Mouse (Mus musculus) C2C12 (cell line): ENCODE data around the gene C1qtnf6. TPM values are rescaled to one million over a fixed set of nuclear protein-coding genes. Genes with fewer than 3 reads are reported as not detected.
A peak's percentile ranks its signal among the peaks of the same experiment; 100 is the strongest.

Experiments
- H3K27me3 ChIP-seq: one replicate; pipeline ENCODE4 v1.6.1; 2011; ENCODE audit not compliant: control insufficient read depth, insufficient read depth, insufficient read length
- H3K36me3 ChIP-seq: one replicate; pipeline ENCODE4 v1.6.1; 2011; ENCODE audit not compliant: control insufficient read depth, insufficient read depth
- H3K4me3 ChIP-seq: one replicate; pipeline ENCODE4 v1.5.1; 2011; ENCODE audit warnings: mild to moderate bottlenecking, control low read depth; ENCODE audit not compliant: poor library complexity, insufficient read depth, severe bottlenecking
- H3K79me2 ChIP-seq: one replicate; pipeline ENCODE4 v1.6.1; 2011; ENCODE audit not compliant: control insufficient read depth, insufficient read depth
- H3K79me3 ChIP-seq: one replicate; pipeline ENCODE4 v1.6.1; 2011; ENCODE audit warnings: low read depth, control low read depth
- H3ac ChIP-seq: one replicate; pipeline ENCODE3; 2011; ENCODE audit warnings: low read depth; ENCODE audit not compliant: control insufficient read depth, insufficient read length
- CEBPB ChIP-seq: IDR thresholded peaks from one replicate; pipeline ENCODE4 v1.6.1; 2011; ENCODE audit warnings: low read depth, mild to moderate bottlenecking, control low read depth, moderate library complexity
- CTCF ChIP-seq: IDR thresholded peaks from one replicate; pipeline ENCODE4 v1.5.1; 2011; ENCODE audit not compliant: control insufficient read depth, insufficient read depth, insufficient read length
- FOSL1 ChIP-seq: IDR thresholded peaks from one replicate; pipeline ENCODE4 v1.8.0; 2011; ENCODE audit warnings: mild to moderate bottlenecking, low read length; ENCODE audit not compliant: poor library complexity, insufficient read depth, severe bottlenecking
- MAX ChIP-seq: IDR thresholded peaks from one replicate; pipeline ENCODE4 v1.6.1; 2011; ENCODE audit warnings: mild to moderate bottlenecking, control low read depth
- MYOD1 ChIP-seq: IDR thresholded peaks from one replicate; pipeline ENCODE4 v1.6.1; 2011; ENCODE audit warnings: low read depth; ENCODE audit not compliant: control insufficient read depth, insufficient read length
- MYOG ChIP-seq: IDR thresholded peaks from one replicate; pipeline ENCODE4 v1.6.1; 2011; ENCODE audit not compliant: control insufficient read depth, insufficient read length; ENCODE audit errors: extremely low read depth
- USF1 ChIP-seq: IDR thresholded peaks from one replicate; pipeline ENCODE4 v1.6.1; 2011; ENCODE audit warnings: low read depth, mild to moderate bottlenecking, control low read depth, moderate library complexity
- polyA plus RNA-seq: library from polyadenylated mRNA; unstranded; fragments of >200 nt; fragmentation: generic; extraction: Trizol; gene quantifications from one replicate; pipeline ENCODE4 v1.2.1, GENCODE M21; 2012; ENCODE audit warnings: missing spikeins

The C1qtnf6 gene
- polyA plus RNA-seq, 1 experiment = 17.5 TPM

GRCm38 (mm10) chr15:78514393-78515146, 16.6 kb downstream of the C1qtnf6 start:
- no peaks in the 10 kb centered on the region for H3K79me3 ChIP-seq
- H3K79me2 ChIP-seq = no peaks in the 10 kb centered on the region
- H3K4me3 ChIP-seq = no peak overlapping the region
- no peak overlapping the region for H3ac ChIP-seq
- H3K27me3 ChIP-seq = no peaks in the 10 kb centered on the region
- no peaks in the 10 kb centered on the region for H3K36me3 ChIP-seq
- TF ChIP-seq CEBPB (no peak), USF1 (no peak), CTCF (peak; percentile 55), MAX (no peak), MYOD1 (no peak)

DNA sequence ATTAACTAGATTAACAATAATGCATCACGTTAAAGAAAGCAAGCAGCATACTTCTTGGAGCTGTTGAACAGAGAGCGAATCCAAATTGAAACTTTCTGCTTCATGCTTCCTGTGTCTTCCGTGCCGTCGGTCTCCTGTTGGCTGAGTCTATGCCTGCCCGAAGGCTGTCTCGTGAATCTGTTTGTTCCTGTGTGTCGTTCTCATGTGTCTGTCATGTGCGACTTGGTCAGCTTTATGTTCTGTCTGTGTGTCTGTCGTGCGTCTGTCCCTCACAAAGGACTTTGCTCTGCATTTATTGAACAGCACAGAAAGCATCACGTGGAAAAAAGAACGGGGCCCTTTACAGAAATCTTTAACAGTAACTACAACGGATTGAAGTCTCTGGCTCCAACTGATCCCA, 18.2 kb downstream of the C1qtnf6 start:
- no peak overlapping the region for H3K4me3 ChIP-seq
- TF ChIP-seq MYOG = no peak
- no peak for TF ChIP-seq MAX
- H3K36me3 ChIP-seq = no peaks in the 10 kb centered on the region
- H3K27me3 ChIP-seq = no peaks in the 10 kb centered on the region
- H3ac ChIP-seq = no peak overlapping the region
- H3K79me2 ChIP-seq = no peaks in the 10 kb centered on the region
- no peaks in the 10 kb centered on the region for H3K79me3 ChIP-seq

GRCm38 (mm10) chr15:78511951-78512350, 19.3 kb downstream of the C1qtnf6 start:
- H3K36me3 ChIP-seq = no peaks in the 10 kb centered on the region
- no peak for TF ChIP-seq MYOD1
- no peak for TF ChIP-seq MAX
- H3K79me3 ChIP-seq = no peaks in the 10 kb centered on the region
- H3K27me3 ChIP-seq = no peaks in the 10 kb centered on the region
- H3K79me2 ChIP-seq = no peaks in the 10 kb centered on the region
- H3ac ChIP-seq = no peak overlapping the region
- no peak overlapping the region for H3K4me3 ChIP-seq

- Histone ChIP-seq H3K4me3 (no peak overlapping the region), H3K79me3 (no peaks in the 10 kb centered on the region), H3K27me3 (no peaks in the 10 kb centered on the region), H3K79me2 (no peaks in the 10 kb centered on the region), H3K36me3 (no peaks in the 10 kb centered on the region), H3ac (no peak overlapping the region)
- TF ChIP-seq MYOD1 (peak; percentile 65), MAX (no peak)
These were observed 20.5 kb downstream of the C1qtnf6 start for GRCm38 (mm10) chr15:78510736-78511135.

DNA sequence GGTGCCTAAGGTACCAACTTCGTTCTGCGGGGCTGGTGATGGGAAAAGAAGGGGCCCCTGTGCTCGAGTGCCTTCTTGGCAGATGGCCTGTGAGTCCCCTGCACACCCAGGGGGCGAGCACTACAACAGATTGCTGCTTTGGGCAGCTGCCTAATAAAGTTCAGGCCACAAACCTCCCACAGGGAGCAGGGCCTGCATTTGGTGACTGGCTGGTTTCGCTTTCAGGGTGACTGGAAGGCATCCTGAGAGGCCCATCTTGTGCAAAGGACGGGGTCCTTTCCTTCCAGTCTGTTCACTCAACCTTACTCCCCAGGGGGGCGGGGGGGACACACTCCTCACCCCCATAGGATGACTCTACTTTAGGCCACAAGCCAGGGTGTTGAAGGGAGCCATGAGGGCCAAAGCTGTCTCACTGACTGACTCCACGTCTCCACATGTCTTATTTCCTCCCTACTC, 21.1 kb downstream of the C1qtnf6 start:
- H3K27me3 ChIP-seq = no peaks in the 10 kb centered on the region
- H3K4me3 ChIP-seq = no peak overlapping the region
- TF ChIP-seq USF1 = no peak
- no peak for TF ChIP-seq MYOG
- no peak for TF ChIP-seq MAX
- no peak for TF ChIP-seq CEBPB
- TF ChIP-seq MYOD1 = no peak
- no peak for TF ChIP-seq CTCF
- no peak for TF ChIP-seq FOSL1
- H3K79me3 ChIP-seq = no peaks in the 10 kb centered on the region
- H3K36me3 ChIP-seq = no peaks in the 10 kb centered on the region
- H3K79me2 ChIP-seq = no peaks in the 10 kb centered on the region
- H3ac ChIP-seq = no peak overlapping the region

DNA sequence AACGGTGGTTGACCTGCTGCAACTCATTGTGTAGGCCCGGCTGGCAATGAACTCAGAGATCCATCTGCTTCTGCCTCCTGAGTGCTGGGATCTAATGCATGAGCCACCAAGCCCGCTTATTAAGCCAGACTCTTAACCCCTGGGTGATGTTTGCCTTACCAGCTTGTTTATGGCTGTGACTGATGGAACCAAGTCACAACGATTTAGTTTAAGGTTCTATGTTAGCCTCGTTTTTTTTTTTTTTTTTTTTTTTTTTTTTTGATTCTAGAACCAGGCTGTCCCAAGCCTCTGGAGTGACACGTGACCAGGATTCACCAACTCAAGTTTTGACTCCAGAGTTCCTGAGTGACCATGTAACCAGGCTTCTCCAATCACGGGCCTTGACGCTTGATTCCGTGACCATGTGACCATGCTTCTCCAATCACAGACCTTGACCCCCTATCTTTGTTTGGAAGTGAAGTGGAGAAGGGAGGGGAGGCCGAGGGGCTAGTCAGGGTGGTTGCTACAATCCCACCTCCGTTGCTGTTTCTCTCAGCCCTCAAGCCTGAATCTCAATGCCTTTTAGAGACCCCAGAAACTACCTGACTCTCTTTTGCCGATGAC, 21.8 kb downstream of the C1qtnf6 start:
- no peak for TF ChIP-seq CTCF
- no peak for TF ChIP-seq MYOD1
- TF ChIP-seq USF1 = peak; percentile 75
- Histone ChIP-seq H3K79me2 (no peaks in the 10 kb centered on the region), H3K36me3 (no peaks in the 10 kb centered on the region), H3ac (no peak overlapping the region), H3K4me3 (no peak overlapping the region), H3K27me3 (no peaks in the 10 kb centered on the region), H3K79me3 (no peaks in the 10 kb centered on the region)
